ENCODE assay signal across 8 mouse cellular contexts in genomic region chr1:155416701-155417677, GRCm38 (mm10). TPM values are rescaled to one million over a fixed set of nuclear protein-coding genes. Genes with fewer than 3 reads are reported as not detected.
A peak's percentile ranks its signal among the peaks of the same experiment; 100 is the strongest.
DNase-seq lines count a peak whose midpoint lies in the region; ATAC-seq lines count a peak whose summit lies in the region.

Xpr1 (minus strand) TSS chr1:155417415.

- no peaks in the 10 kb centered on the region for H3K4me1 ChIP-seq in hindbrain, embryonic 11.5 days (replicated peaks; ENCODE audit: control insufficient read depth, insufficient read depth, low read length)

- peak within 1 kb of the TSS; percentile 92 for H3K27ac ChIP-seq in hindbrain, embryonic 11.5 days (ENCODE audit: low read depth, low read length)

- ATAC-seq in frontal cortex, adult (ENCODE audit: low TSS enrichment), result peak; percentile 82
- peak; percentile 96 for ATAC-seq in hindbrain, embryonic 11.5 days (ENCODE audit: low FRiP score)

- H3K9ac ChIP-seq in hindbrain, embryonic 11.5 days (ENCODE audit: low read depth, low read length), result peak within 1 kb of the TSS; percentile 84

- no peaks in the 10 kb centered on the region for H3K36me3 ChIP-seq in hindbrain, embryonic 11.5 days (ENCODE audit: control insufficient read depth, insufficient read depth, low read length)

- peak; percentile 61 for DNase-seq in MEL-GATA-1-ER (ENCODE audit: extremely low read depth, low read depth)
- DNase-seq in cerebellum, adult 8-10 months, result peak; percentile 96
- DNase-seq in hindbrain, embryonic 11.5 days (ENCODE audit: low spot score), result peak; percentile 99
- DNase-seq in layer of hippocampus, postnatal 10 days (ENCODE audit: low spot score in 2 of 2), result peak; percentile 95 to 97
- DNase-seq in lung, postnatal 10 days, result peak; percentile 95
- peak; percentile 95 for DNase-seq in ovary, postnatal 36 days (ENCODE audit: low spot score)
- DNase-seq in thymus, postnatal 25 days, result peak; percentile 97

- H3K27me3 ChIP-seq in hindbrain, embryonic 11.5 days (ENCODE audit: control insufficient read depth, insufficient read depth, low read length), result no peaks in the 10 kb centered on the region

- WGBS in hindbrain, embryonic 11.5 days, result under 1% methylated on average over 52 of the region's 82 CpGs

- peak within 1 kb of the TSS; percentile 89 for H3K4me3 ChIP-seq in hindbrain, embryonic 11.5 days (ENCODE audit: low read depth, low read length)

- H3K4me2 ChIP-seq in hindbrain, embryonic 11.5 days (replicated peaks; ENCODE audit: low read depth, low read length), result peak within 1 kb of the TSS; percentile 62

- no peaks in the 10 kb centered on the region for H3K9me3 ChIP-seq in hindbrain, embryonic 11.5 days (ENCODE audit: control insufficient read depth, low read length)

RNA-seq across cellular contexts. Expression of gene Xpr1, which starts in this region (rescaled TPM):
- 15.2 and 29.3 TPM in 2 replicates for polyA plus RNA-seq in hindbrain, embryonic 11.5 days (2014; fragmentation: Nextera tagmentation; extraction: Ambion mirVana)
- total RNA-seq in layer of hippocampus, postnatal 10 days (2021), result 100 to 1,000 TPM in 1 of 2 experiments, 10 to 100 TPM in 1; 99.4 to 105 TPM

Comparison
In these comparisons a context has a peak if more than half of its experiments do, and no peak if none do; other contexts are left out.
1. Peak in every context shown above with its lines: DNase-seq, ATAC-seq, H3K4me3 ChIP-seq and H3K27ac ChIP-seq.